Mouse (Mus musculus) forebrain, embryonic 14.5 days (tissue): Measurements from ENCODE around the gene Cc2d2a. TPM values are rescaled to one million over a fixed set of nuclear protein-coding genes. Genes with fewer than 3 reads are reported as not detected.

Source experiments
- ATAC-seq: fragments of 200-750 bp; cut with Nextera tagmentation; 2 replicates; pipeline ENCODE4 v1.8.0; 2017; ENCODE audit warnings: mild to moderate bottlenecking, moderate library complexity
- DNase-seq: peaks from one replicate; pipeline ENCODE4 v3.0.0-alpha.2; 2015; ENCODE audit warnings: low spot score
- H3K27ac ChIP-seq: fragments of 300-500 bp; sonication (generic); 2 replicates; pipeline ENCODE4 v1.5.1; 2014; ENCODE audit warnings: low read depth, mild to moderate bottlenecking, control low read depth, low read length, moderate library complexity
- H3K27me3 ChIP-seq: fragments of 300-500 bp; sonication (generic); replicated peaks from 2 replicates; pipeline ENCODE4 v1.6.1; 2014; ENCODE audit warnings: low read length, control low read depth, mixed read lengths; ENCODE audit not compliant: control insufficient read depth, insufficient read depth
- H3K36me3 ChIP-seq: fragments of 300-500 bp; sonication (generic); 2 replicates; pipeline ENCODE4 v1.6.1; 2014; ENCODE audit warnings: low read length, control low read depth; ENCODE audit not compliant: control insufficient read depth, insufficient read depth
- H3K4me1 ChIP-seq: fragments of 300-500 bp; sonication (generic); 2 replicates; pipeline ENCODE4 v1.6.1; 2014; ENCODE audit warnings: antibody characterized with exemption, low read length, control low read depth; ENCODE audit not compliant: control insufficient read depth, insufficient read depth
- H3K4me2 ChIP-seq: fragments of 300-500 bp; sonication (generic); 2 replicates; pipeline ENCODE4 v1.6.1; 2014; ENCODE audit warnings: mild to moderate bottlenecking, control low read depth, low read length
- H3K4me3 ChIP-seq: fragments of 300-500 bp; sonication (generic); 2 replicates; pipeline ENCODE4 v1.5.1; 2014; ENCODE audit warnings: low read depth, low read length, control low read depth
- H3K9ac ChIP-seq: fragments of 300-500 bp; sonication (generic); 2 replicates; pipeline ENCODE4 v1.6.1; 2014; ENCODE audit warnings: mild to moderate bottlenecking, low read length, control low read depth, moderate library complexity
- H3K9me3 ChIP-seq: fragments of 300-500 bp; sonication (generic); replicated peaks from 2 replicates; pipeline ENCODE4 v1.6.1; 2016; ENCODE audit warnings: low read length, control low read depth, mixed read lengths; ENCODE audit not compliant: control insufficient read depth
- WGBS: fragments of 180-500 bp; shearing (Covaris S2); extraction: QIAGEN DNeasy Blood & Tissue Kit; methylation state at CpG from one replicate; pipeline ENCODE4 v1.1.7; 2014; 5-methylcytosine and 5-hydroxymethylcytosine counted together
- polyA plus RNA-seq: library from polyadenylated mRNA; unstranded; fragments of >200 nt; fragmentation: Nextera tagmentation; extraction: Ambion mirVana; gene quantifications from 2 replicates; pipeline ENCODE4 v1.2.1, GENCODE M21; 2014

The Cc2d2a gene
- polyA plus RNA-seq, 1 experiment from 2014 or later: 5.8 TPM

DNA sequence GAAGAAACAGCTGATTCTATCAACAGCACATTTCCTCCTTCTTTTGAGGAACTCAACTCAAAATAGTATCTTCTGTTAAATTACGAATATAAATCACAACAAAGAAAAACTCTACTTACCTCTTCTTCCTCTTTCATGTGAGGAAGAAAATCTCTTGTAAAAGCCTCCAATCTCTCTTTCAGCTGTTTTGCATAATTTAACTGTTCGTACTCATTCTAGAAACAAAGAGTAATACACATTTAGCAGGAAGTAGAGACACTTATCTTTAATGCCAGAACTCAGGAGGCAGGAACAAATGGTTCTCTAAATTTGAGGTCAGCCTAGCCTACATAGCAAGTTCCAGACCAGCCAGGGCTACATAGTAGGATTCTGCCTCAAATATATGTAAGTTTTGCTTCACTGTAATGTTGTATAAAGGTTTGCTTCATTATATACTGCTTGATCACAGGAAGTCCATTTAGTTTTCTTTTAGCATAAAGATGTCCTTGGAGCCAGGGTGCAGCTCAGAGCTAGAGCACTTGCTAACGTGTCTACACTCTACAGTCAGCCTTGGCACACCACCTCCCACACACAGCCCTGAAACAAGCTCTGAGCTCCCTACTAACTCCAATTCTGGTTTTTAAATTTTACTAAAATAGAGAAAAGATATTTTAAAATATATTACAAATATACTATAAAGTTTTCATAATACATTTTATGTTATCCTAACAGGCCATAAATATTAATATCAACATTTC, 108.6 kb downstream of the Cc2d2a start:
- no peaks in the 10 kb centered on the region for H3K4me1 ChIP-seq
- no peaks in the 10 kb centered on the region for H3K27me3 ChIP-seq
- H3K4me3 ChIP-seq: no peak overlapping the region
- DNase-seq (no peak), ATAC-seq (no peak)
- H3K36me3 ChIP-seq: peaks cover 33% of the 10 kb centered on the region
- H3K4me2 ChIP-seq: no peak overlapping the region
- H3K27ac ChIP-seq: no peak overlapping the region
- H3K9ac ChIP-seq: no peak overlapping the region
- H3K9me3 ChIP-seq: no peaks in the 10 kb centered on the region
- WGBS: 83% methylated on average over 3 of the region's 3 CpGs

DNA sequence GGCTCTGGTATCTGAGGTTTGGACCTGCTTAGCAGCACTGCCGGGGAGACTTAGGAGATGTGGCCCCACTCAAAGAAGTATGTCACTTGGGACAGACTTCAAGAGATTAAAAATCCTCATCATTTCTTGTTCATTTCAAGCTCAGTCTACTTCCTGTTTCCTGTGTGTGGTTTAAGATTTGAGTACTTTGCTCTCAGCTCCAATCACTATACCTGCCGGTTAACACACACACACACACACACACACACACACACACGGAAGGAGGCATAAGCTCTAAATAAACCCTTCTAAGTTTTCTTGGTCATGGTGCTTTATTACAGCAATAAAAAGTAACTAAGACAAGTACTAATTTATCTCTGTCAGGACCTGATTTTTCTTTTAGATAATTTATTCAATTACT, 109.4 kb downstream of the Cc2d2a start:
- no peaks in the 10 kb centered on the region for H3K9me3 ChIP-seq
- DNase-seq: no peak
- WGBS: 95% methylated on average over 3 of the region's 3 CpGs
- no peaks in the 10 kb centered on the region; the same call in 1 of the 2 replicates for H3K4me1 ChIP-seq
- H3K36me3 ChIP-seq: peaks cover 28% of the 10 kb centered on the region
- H3K4me2 ChIP-seq: no peak overlapping the region
- H3K9ac ChIP-seq: no peak overlapping the region
- H3K27ac ChIP-seq: no peak overlapping the region
- H3K27me3 ChIP-seq: no peaks in the 10 kb centered on the region
- no peak overlapping the region for H3K4me3 ChIP-seq
- ATAC-seq: no peak

DNA sequence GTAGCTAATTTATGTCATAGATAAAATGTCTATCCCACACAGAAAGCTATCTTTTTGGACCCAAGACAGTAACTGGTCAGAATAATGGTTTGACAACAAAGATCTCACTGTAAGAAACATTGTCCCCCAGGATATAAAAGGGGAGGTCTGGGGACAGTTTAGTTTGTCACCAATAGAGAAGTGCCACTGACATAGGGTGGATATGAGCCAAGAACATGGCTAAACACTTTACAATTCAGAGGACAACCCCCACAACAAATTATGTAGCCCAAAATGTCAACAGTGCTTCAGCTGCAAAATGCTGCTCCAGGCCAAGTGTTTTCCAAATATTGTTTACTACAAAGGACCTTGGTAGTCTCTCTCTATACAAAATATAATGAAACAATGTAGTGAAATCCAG, 114.3 kb downstream of the Cc2d2a start:
- Histone ChIP-seq H3K4me3 (no peak overlapping the region), H3K9me3 (no peaks in the 10 kb centered on the region), H3K27me3 (no peaks in the 10 kb centered on the region), H3K4me2 (no peak overlapping the region), H3K4me1 (peaks cover 10% of the 10 kb centered on the region), H3K27ac (no peak overlapping the region), H3K9ac (no peak overlapping the region), H3K36me3 (no peaks in the 10 kb centered on the region)
- ATAC-seq (no peak), DNase-seq (peak; percentile 7)

DNA sequence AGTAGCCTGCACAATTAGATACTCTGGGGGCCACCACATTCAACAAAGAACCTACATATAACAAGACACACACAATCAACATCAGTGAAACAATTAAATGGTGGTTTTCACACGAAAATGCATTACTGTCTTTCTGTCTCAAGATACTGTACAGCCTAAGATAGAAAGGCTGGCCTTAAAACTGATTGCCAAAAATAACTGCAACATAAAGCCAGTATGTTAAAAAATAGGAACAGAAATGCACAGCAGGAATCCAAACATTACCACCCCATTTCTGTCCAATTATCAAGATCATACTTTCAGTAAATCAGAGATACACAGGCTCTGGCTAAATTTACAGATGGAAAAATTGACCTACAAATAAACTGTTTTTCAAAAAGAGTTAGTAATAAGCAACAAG, 114.8 kb downstream of the Cc2d2a start:
- ATAC-seq (no peak), DNase-seq (no peak)
- Histone ChIP-seq H3K4me2 (no peak overlapping the region), H3K4me1 (peaks cover 10% of the 10 kb centered on the region), H3K27me3 (no peaks in the 10 kb centered on the region), H3K4me3 (no peak overlapping the region), H3K9ac (no peak overlapping the region), H3K27ac (no peak overlapping the region), H3K36me3 (no peaks in the 10 kb centered on the region), H3K9me3 (no peaks in the 10 kb centered on the region)
- WGBS: 26% methylated on average over 1 of the region's 1 CpGs

DNA sequence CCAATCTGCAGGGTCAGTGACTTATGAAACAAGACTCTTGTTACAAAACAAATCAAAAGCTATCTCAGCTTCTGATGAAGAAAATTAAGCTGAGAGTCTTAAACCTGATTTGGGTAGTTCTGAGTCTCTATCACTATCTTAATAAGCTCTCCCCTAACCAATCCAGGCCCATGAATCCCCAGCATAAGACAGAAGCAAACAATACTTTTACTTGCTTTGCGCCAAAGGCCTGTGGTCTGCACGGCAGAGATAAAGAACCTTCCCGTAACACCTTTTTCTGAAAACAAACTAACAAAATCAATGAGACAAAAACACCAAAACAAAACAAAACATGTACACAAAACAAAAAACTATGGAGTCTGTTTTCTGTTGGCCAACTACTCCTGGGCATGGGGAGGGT, 116.4 kb downstream of the Cc2d2a start:
- WGBS: 90% methylated on average over 3 of the region's 3 CpGs

DNA sequence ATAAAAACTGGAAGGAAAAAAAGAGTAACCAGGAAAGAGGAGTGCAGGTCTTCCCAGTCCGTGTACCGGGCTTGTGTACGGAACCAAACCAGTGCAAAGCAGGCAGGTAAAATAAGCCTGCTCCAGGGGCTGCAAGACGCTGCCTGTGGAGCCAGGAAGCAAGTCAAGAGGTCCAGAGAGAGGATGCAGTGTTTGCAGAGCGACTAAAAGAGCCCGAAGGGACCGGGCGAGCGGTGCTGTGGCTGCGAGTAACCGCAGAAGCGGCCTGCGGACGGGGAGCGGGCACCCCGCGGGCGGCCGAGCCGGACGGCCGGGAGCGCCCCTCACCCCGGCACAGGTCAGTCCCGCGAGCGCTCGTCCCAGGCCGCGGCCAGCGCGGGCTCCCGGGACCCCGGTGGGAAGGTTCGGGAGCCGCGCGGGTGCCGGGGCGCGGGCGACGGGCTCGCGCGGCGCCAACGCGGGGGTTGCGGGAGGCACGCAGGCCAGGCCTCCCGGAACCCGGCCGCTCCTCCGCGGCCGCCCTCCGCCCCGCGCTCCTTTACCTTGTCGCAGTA, 119.4 kb downstream of the Cc2d2a start:
- Histone ChIP-seq H3K9me3 (no peaks in the 10 kb centered on the region), H3K9ac (peak overlapping the region; percentile 95), H3K27me3 (no peaks in the 10 kb centered on the region), H3K4me3 (peak overlapping the region; percentile 81), H3K27ac (peak overlapping the region; percentile 95), H3K4me1 (peaks cover 13% of the 10 kb centered on the region), H3K4me2 (peak overlapping the region; percentile 60), H3K36me3 (no peaks in the 10 kb centered on the region)
- ATAC-seq: peak; percentile 67
- WGBS: under 1% methylated on average over 56 of the region's 61 CpGs
- DNase-seq: no peak

More for the DNA sequence above, 116.4 kb downstream of the Cc2d2a start:
- Histone ChIP-seq H3K4me2 (no peak overlapping the region), H3K4me3 (no peak overlapping the region), H3K9me3 (no peaks in the 10 kb centered on the region), H3K36me3 (no peaks in the 10 kb centered on the region), H3K27me3 (no peaks in the 10 kb centered on the region), H3K4me1 (peaks cover 13% of the 10 kb centered on the region), H3K27ac (no peak overlapping the region), H3K9ac (no peak overlapping the region)
- DNase-seq (no peak), ATAC-seq (no peak)

DNA sequence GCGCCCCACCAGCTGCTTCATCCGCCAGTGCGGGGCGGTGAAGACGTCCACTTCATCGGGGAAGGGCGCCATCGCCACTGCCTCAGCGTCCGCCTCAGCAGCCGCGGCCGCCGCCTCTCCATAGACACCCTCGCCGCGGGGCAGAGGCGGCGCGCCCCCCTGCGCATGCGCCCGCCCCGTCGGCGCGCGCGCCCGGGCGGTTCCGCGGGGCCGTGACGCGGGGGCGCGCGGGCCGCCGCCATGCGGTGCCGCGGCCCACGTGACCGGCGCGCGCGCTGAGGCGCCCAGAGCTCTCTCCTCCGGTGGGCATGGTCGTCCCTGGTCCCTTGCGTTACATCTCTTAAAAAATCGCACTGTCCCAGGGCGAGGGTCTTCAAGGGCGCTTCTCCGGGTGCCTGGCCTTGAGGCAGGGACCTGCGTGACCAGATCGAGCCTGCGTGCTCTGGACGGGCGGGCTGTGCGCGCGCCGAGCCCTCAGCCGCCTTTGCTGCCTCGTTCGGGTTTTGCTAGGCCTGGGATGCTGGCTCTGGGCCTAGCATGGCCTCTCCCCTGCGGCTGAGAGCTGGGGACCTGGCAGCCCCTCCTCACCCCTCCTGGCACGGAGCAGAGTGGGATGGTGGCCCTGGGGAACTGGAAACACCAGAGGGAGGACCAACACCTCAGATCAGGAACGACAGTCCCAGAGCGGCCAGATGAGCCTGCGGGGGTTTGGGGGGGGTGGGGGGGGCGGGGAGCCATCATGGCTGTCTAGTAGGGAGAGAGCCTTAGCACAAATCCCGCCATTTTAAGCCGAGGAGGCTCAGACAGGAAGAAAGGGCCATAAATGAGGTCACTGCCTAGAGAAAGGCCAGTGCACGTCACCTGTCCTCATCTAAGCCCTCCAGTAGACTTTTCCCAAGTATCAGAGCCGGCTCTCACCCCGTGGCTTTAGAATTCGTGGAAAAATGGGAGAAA, 120.1 kb downstream of the Cc2d2a start:
- DNase-seq (peak; percentile 89), ATAC-seq (peak; percentile 94)
- Histone ChIP-seq H3K4me3 (peak overlapping the region; percentile 81), H3K4me2 (peak overlapping the region; percentile 71), H3K9ac (peak overlapping the region; percentile 95), H3K9me3 (no peaks in the 10 kb centered on the region), H3K27me3 (no peaks in the 10 kb centered on the region), H3K4me1 (peaks cover 8% of the 10 kb centered on the region), H3K36me3 (no peaks in the 10 kb centered on the region), H3K27ac (peak overlapping the region; percentile 95)
- WGBS: 5% methylated on average over 46 of the region's 82 CpGs

DNA sequence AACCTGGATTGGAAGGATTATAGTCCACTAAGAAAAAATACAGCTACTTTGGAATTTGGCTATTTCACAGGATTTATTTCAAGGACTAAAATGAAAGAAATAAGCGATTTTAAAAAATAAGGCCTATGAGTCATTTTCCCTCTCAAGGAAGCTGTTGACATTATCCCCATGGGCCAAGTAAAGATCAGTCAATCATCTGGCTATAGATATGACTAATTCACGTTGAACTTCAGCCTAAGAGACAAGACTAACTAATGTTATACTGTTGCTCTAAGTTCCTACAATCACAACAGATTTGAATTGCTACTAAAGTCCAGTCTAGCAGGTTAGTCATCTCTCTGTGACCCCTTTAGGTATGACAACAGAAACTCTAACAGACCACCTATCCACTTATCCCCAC, 121.8 kb downstream of the Cc2d2a start:
- Histone ChIP-seq H3K4me1 (peaks cover 8% of the 10 kb centered on the region), H3K9ac (no peak overlapping the region), H3K9me3 (no peaks in the 10 kb centered on the region), H3K4me3 (no peak overlapping the region), H3K27me3 (no peaks in the 10 kb centered on the region), H3K36me3 (no peaks in the 10 kb centered on the region), H3K4me2 (no peak overlapping the region), H3K27ac (no peak overlapping the region)
- ATAC-seq (no peak), DNase-seq (no peak)
- 91% methylated on average over 2 of the region's 2 CpGs for WGBS
